Mouse (Mus musculus): ENCODE measurements around the gene Pglyrp2. TPM values are rescaled to one million over a fixed set of nuclear protein-coding genes. Genes with fewer than 3 reads are reported as not detected.
A peak's percentile ranks its signal among the peaks of the same experiment; 100 is the strongest.

Pglyrp2 gene
- polyA plus RNA-seq, 1 experiment from 2014 or later, result not detected

GRCm38 (mm10) chr17:32363821-32364301, 60.1 kb downstream of the Pglyrp2 start:
- under 1% methylated on average over 12 of the region's 50 CpGs for WGBS

GRCm38 (mm10) chr17:32362686-32363085, 61.3 kb downstream of the Pglyrp2 start:
- peak overlapping the region; percentile 49 for H3K4me2 ChIP-seq (ENCODE audit: low read depth, severe bottlenecking)
- H3K4me1 ChIP-seq (ENCODE audit: control insufficient read depth, insufficient read depth, low read length), result peaks cover 8% of the 10 kb centered on the region
- DNase-seq (ENCODE audit: low spot score), result no peak
- no peak for ATAC-seq (ENCODE audit: insufficient number of reproducible peaks, low FRiP score, low TSS enrichment, low read depth)
- H3K4me3 ChIP-seq (ENCODE audit: low read depth, low read length), result peak overlapping the region; percentile 85
- WGBS, result 86% methylated on average over 4 of the region's 4 CpGs
- H3K9ac ChIP-seq (ENCODE audit: low read length), result no peak overlapping the region; the same call in 1 of the 2 replicates
- H3K27me3 ChIP-seq (ENCODE audit: control insufficient read depth, insufficient read depth, low read length), result no peaks in the 10 kb centered on the region
- H3K36me3 ChIP-seq (ENCODE audit: control insufficient read depth, insufficient read depth, low read length), result peaks cover 19% of the 10 kb centered on the region
- no peak overlapping the region for H3K27ac ChIP-seq (replicated peaks; ENCODE audit: low read depth, low read length)
- H3K9me3 ChIP-seq (ENCODE audit: control insufficient read depth, low read length), result no peaks in the 10 kb centered on the region

More at GRCm38 (mm10) chr17:32363821-32364301, 60.1 kb downstream of the Pglyrp2 start:
- Histone ChIP-seq H3K4me1 (ENCODE audit: control insufficient read depth, insufficient read depth, low read length) (peaks cover 8% of the 10 kb centered on the region), H3K27me3 (ENCODE audit: control insufficient read depth, insufficient read depth, low read length) (no peaks in the 10 kb centered on the region), H3K9me3 (ENCODE audit: control insufficient read depth, low read length) (no peaks in the 10 kb centered on the region), H3K9ac (ENCODE audit: low read length) (peak overlapping the region; percentile 97), H3K4me2 (ENCODE audit: low read depth, severe bottlenecking) (peak overlapping the region; percentile 49), H3K27ac (replicated peaks; ENCODE audit: low read depth, low read length) (peak overlapping the region; percentile 70), H3K4me3 (ENCODE audit: low read depth, low read length) (peak overlapping the region; percentile 85), H3K36me3 (ENCODE audit: control insufficient read depth, insufficient read depth, low read length) (peaks cover 19% of the 10 kb centered on the region)
- DNase-seq (ENCODE audit: low spot score), result peak; percentile 53
- 0 out of 2 replicates have a peak, but pooled peaks have one; percentile 33 for ATAC-seq (ENCODE audit: insufficient number of reproducible peaks, low FRiP score, low TSS enrichment, low read depth)

Small RNA genes lying within 50 kb of the gene (microRNA-seq; reads per million reads assigned to microRNA genes)
- not detected for gene Gm22201

Other genes with a start within 250 kb of the Pglyrp2 start
- gene Ephx3, start 234.6 kb downstream of the Pglyrp2 start, polyA plus RNA-seq (2014; fragmentation: Nextera tagmentation; extraction: Ambion mirVana), result 0.16 TPM in 1 of 2 replicates, not detected in the other
- gene Brd4, start 139.4 kb downstream of the Pglyrp2 start, polyA plus RNA-seq (2014; fragmentation: Nextera tagmentation; extraction: Ambion mirVana), result 124 and 140 TPM in 2 replicates
- gene Akap8, start 102.9 kb downstream of the Pglyrp2 start, polyA plus RNA-seq (2014; fragmentation: Nextera tagmentation; extraction: Ambion mirVana), result 62.7 and 66.2 TPM in 2 replicates
- 73.5 and 79.2 TPM in 2 replicates for gene Akap8l, start 73.6 kb downstream of the Pglyrp2 start, polyA plus RNA-seq (2014; fragmentation: Nextera tagmentation; extraction: Ambion mirVana)
- gene Wiz, start 34.7 kb downstream of the Pglyrp2 start, polyA plus RNA-seq (2014; fragmentation: Nextera tagmentation; extraction: Ambion mirVana), result 39.7 and 42.7 TPM in 2 replicates
- gene Rasal3, start 20.6 kb downstream of the Pglyrp2 start, polyA plus RNA-seq (2014; fragmentation: Nextera tagmentation; extraction: Ambion mirVana), result 0.64 and 0.69 TPM in 2 replicates
- gene Cyp4f39, start 28.6 kb upstream of the Pglyrp2 start, polyA plus RNA-seq (2014; fragmentation: Nextera tagmentation; extraction: Ambion mirVana), result not detected in 2 replicates
- gene Cyp4f17, start 81.9 kb upstream of the Pglyrp2 start, polyA plus RNA-seq (2014; fragmentation: Nextera tagmentation; extraction: Ambion mirVana), result 7.9 and 9.6 TPM in 2 replicates
- 18.1 and 18.3 TPM in 2 replicates for gene Cyp4f16, start 112.4 kb upstream of the Pglyrp2 start, polyA plus RNA-seq (2014; fragmentation: Nextera tagmentation; extraction: Ambion mirVana)
- gene Cyp4f37, start 197.1 kb upstream of the Pglyrp2 start, polyA plus RNA-seq (2014; fragmentation: Nextera tagmentation; extraction: Ambion mirVana), result not detected in 2 replicates
- not detected in 2 replicates for gene Cyp4f40, start 234.7 kb upstream of the Pglyrp2 start, polyA plus RNA-seq (2014; fragmentation: Nextera tagmentation; extraction: Ambion mirVana)